Mouse (Mus musculus): ENCODE measurements around the gene Rad51. TPM values are rescaled to one million over a fixed set of nuclear protein-coding genes. Genes with fewer than 3 reads are reported as not detected.
A peak's percentile ranks its signal among the peaks of the same experiment; 100 is the strongest.

The Rad51 gene
- total and polyA plus RNA-seq, 3 experiments, result 18.6 to 87.5 (median 45.0) TPM

DNA sequence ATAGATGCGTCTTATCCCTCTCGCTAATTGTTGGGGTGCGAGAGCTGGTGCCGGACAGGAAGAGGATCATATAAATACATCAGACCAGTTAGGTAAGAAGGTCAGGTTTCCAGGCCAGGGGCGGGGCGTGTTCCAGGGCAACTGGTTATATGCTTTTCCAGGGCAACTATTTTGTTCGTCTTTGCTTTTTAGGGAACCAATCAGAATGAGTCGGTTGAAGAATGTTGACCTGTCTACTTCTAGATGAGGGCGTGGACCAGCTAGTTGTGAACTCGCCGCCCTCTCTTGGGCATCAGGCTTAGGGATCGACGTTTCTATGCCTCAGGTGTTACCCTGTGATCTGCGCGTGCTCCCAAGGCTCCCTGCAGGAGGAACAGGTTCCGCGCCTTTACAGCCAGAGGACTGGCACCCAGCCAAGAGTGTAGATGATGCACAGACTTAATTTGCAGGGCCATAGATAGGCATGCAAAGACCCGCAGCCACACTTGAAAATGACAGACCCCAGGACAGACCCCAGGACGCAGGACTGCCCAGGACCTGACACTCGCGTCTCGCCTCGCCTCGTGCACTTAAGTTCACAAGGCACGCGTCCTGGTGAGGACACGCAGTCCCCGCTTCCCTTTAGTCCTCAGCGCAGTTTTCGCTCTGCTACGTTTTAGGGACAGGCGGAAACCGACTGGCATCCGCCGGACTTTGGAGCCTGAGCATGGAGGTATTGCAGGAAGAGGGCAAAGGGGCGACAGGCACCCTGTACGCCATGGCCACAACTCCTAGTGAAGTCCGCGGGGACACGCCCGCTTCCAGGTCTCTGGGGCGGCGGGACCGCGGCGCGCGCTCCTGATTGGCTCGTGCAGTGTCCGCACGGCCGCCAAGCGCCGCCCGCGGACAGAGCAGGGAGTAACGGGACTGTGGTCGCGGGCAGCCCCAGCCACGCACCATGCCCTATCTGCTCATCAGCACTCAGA, 54.6 kb downstream of the Rad51 start, which contains the start of gene Gchfr:
Gene Gchfr (plus strand): TSS at position 873 of the 965 bp plus-strand sequence.
- H3K36me3 ChIP-seq (replicated peaks in 1 of 2; ENCODE audit: control insufficient read depth in 1 of 2, insufficient read depth in 1 of 2, low read length in 1 of 2), result peaks cover 0 to 5% of the 10 kb centered on the region in 2 experiments
- TF ChIP-seq SMC3 (IDR thresholded peaks at IDR 0.05; ENCODE audit: low read depth, low read length), result peak; percentile 7; the same call in 1 of the 2 replicates
- peak; percentile 85 for TF ChIP-seq SIN3A (IDR thresholded peaks at IDR 0.05; ENCODE audit: low read length)
- 0 out of 4 replicates have a peak, but pooled peaks of 1 of the 2 experiments have one; percentile 14 for TF ChIP-seq CTCF (conservative IDR thresholded peaks at IDR 0.05 in 1 of 2, IDR thresholded peaks at IDR 0.05 in 1 of 2; ENCODE audit: low read depth in 2 of 2, low read length in 2 of 2)
- TF ChIP-seq MAX (IDR thresholded peaks at IDR 0.05; ENCODE audit: low read length), result peak; percentile 66; the same call in 1 of the 2 replicates
- peak; percentile 26; the same call in 1 of the 2 replicates for TF ChIP-seq NRF1 (IDR thresholded peaks at IDR 0.05; ENCODE audit: low read depth, low read length)
- TF ChIP-seq UBTF (IDR thresholded peaks at IDR 0.05; ENCODE audit: low read depth, low read length), result no peak
- peak; percentile 43; the same call in 1 of the 2 replicates for TF ChIP-seq MXI1 (IDR thresholded peaks at IDR 0.05; ENCODE audit: low read depth, low read length)
- no peak for TF ChIP-seq BHLHE40 (IDR thresholded peaks at IDR 0.05; ENCODE audit: low read depth, low read length)
- TF ChIP-seq IRF4 (IDR thresholded peaks at IDR 0.05; ENCODE audit: low read depth, low read length), result peak; percentile 23; the same call in 1 of the 2 replicates
- 0 out of 2 replicates have a peak, but pooled peaks have one; percentile 32 for TF ChIP-seq TCF12 (IDR thresholded peaks at IDR 0.05; ENCODE audit: low read depth, low read length)
- no peak for TF ChIP-seq E2F4 (IDR thresholded peaks at IDR 0.05; ENCODE audit: insufficient replicate concordance, low read depth, low read length)
- no peak for TF ChIP-seq CHD1 (IDR thresholded peaks at IDR 0.05; ENCODE audit: low read depth, low read length)
- TF ChIP-seq MEF2A (IDR thresholded peaks at IDR 0.05; ENCODE audit: borderline replicate concordance, low read depth, low read length), result no peak
- no peak for DNase-seq (ENCODE audit: extremely low read depth)
- in situ Hi-C loops (cut with MboI; ENCODE audit: low pct_ligation_motif_present, low pct_unique_long_range_greater_than_20kb, low sequenced_read_pairs), result no loop called here
- no peak within 1 kb of the TSS for H3K27ac ChIP-seq (ENCODE audit: insufficient read depth, low read depth)
- dilution Hi-C loops (cut with MboI; ENCODE audit: extremely low pct_ligation_motif_present, extremely low pct_unique_long_range_greater_than_20kb, low sequenced_read_pairs), result no loop called here
- no peak within 1 kb of the TSS; the same call in 1 of the 2 replicates for H3K9ac ChIP-seq (ENCODE audit: insufficient read depth, low read depth)
- peaks cover 17 to 57% of the 10 kb centered on the region in 2 experiments for H3K4me1 ChIP-seq (ENCODE audit: control insufficient read depth in 1 of 2, insufficient read depth in 2 of 2)
- H3K4me2 ChIP-seq (ENCODE audit: insufficient read depth, low read depth, poor library complexity, severe bottlenecking), result peak within 1 kb of the TSS; percentile 74
- peak within 1 kb of the TSS; percentile 30 to 57 (median 37) for H3K4me3 ChIP-seq (replicated peaks in 1 of 3; ENCODE audit: low read depth in 2 of 3, low read length in 2 of 3, poor library complexity in 1 of 3)
- no peaks in the 10 kb centered on the region for H3K79me2 ChIP-seq (replicated peaks; ENCODE audit: control insufficient read depth, extremely low read depth, insufficient read depth, poor library complexity, severe bottlenecking)
- peaks cover 8% of the 10 kb centered on the region for H3K9me3 ChIP-seq (replicated peaks; ENCODE audit: low read length)
- peaks cover 10% of the 10 kb centered on the region for H3K27me3 ChIP-seq (replicated peaks)

DNA sequence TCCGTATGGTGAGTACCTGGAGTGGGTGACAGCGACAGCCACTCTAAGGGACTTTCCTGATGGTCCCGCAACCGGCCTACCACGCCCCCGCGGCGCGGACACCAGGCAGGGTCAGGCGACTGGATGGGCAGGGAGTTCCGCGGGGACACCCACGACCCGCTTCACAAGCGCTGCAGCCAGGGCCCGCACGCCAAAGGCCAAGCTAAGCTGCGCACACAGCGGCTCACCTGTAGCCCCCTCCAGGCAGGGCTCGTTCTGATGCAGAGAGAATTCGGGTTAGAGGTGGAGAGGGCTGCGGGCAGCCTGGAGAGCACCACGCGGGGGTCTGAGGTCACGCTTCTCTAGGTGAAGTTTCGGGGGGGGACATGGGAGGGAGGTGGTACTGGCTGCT, 55.3 kb downstream of the Rad51 start:
- H3K9ac ChIP-seq (ENCODE audit: insufficient read depth, low read depth), result no peak overlapping the region
- no peaks in the 10 kb centered on the region for H3K79me2 ChIP-seq (replicated peaks; ENCODE audit: control insufficient read depth, extremely low read depth, insufficient read depth, poor library complexity, severe bottlenecking)
- dilution Hi-C loops (cut with MboI; ENCODE audit: extremely low pct_ligation_motif_present, extremely low pct_unique_long_range_greater_than_20kb, low sequenced_read_pairs), result no loop called here
- H3K27me3 ChIP-seq (replicated peaks), result peaks cover 10% of the 10 kb centered on the region
- peaks cover 23 to 63% of the 10 kb centered on the region in 2 experiments for H3K4me1 ChIP-seq (ENCODE audit: control insufficient read depth in 1 of 2, insufficient read depth in 2 of 2)
- H3K9me3 ChIP-seq (replicated peaks; ENCODE audit: low read length), result peaks cover 8% of the 10 kb centered on the region
- in situ Hi-C loops (cut with MboI; ENCODE audit: low pct_ligation_motif_present, low pct_unique_long_range_greater_than_20kb, low sequenced_read_pairs), result no loop called here
- H3K4me2 ChIP-seq (ENCODE audit: insufficient read depth, low read depth, poor library complexity, severe bottlenecking), result peak overlapping the region; percentile 74
- peaks cover 0 to 6% of the 10 kb centered on the region in 2 experiments for H3K36me3 ChIP-seq (replicated peaks in 1 of 2; ENCODE audit: control insufficient read depth in 1 of 2, insufficient read depth in 1 of 2, low read length in 1 of 2)
- no peak for DNase-seq (ENCODE audit: extremely low read depth)
- TF ChIP-seq UBTF (IDR thresholded peaks at IDR 0.05; ENCODE audit: low read depth, low read length) (no peak), CTCF (conservative IDR thresholded peaks at IDR 0.05 in 1 of 2, IDR thresholded peaks at IDR 0.05 in 1 of 2; ENCODE audit: low read depth in 2 of 2, low read length in 2 of 2) (no peak), TCF12 (IDR thresholded peaks at IDR 0.05; ENCODE audit: low read depth, low read length) (0 out of 2 replicates have a peak, but pooled peaks have one; percentile 8), RCOR1 (conservative IDR thresholded peaks at IDR 0.05; ENCODE audit: low read depth, low read length) (no peak), MAX (IDR thresholded peaks at IDR 0.05; ENCODE audit: low read length) (no peak), ELF1 (IDR thresholded peaks at IDR 0.05; ENCODE audit: low read depth, low read length) (no peak)
- H3K27ac ChIP-seq (ENCODE audit: insufficient read depth, low read depth), result no peak overlapping the region
- peak overlapping the region; percentile 21 to 57 (median 37) for H3K4me3 ChIP-seq (replicated peaks in 1 of 3; ENCODE audit: low read depth in 2 of 3, low read length in 2 of 3, poor library complexity in 1 of 3)

Measured in CH12.LX (cell line).